Mouse (Mus musculus) spleen, adult 2 months (tissue): ENCODE results near the gene Stk19.

Experiments
- CTCF ChIP-seq: fragments of 200-500 bp; IDR thresholded peaks from 2 replicates; pipeline ENCODE4 v1.5.1; 2011; ENCODE audit warnings: mild to moderate bottlenecking, inconsistent platforms; ENCODE audit not compliant: insufficient read depth, insufficient read length, insufficient replicate concordance; ENCODE audit errors: extremely low read depth
- POLR2A ChIP-seq: fragments of 200-500 bp; IDR thresholded peaks from 2 replicates; pipeline ENCODE4 v1.6.1; 2011; ENCODE audit warnings: low read depth, low read length, inconsistent platforms

DNA sequence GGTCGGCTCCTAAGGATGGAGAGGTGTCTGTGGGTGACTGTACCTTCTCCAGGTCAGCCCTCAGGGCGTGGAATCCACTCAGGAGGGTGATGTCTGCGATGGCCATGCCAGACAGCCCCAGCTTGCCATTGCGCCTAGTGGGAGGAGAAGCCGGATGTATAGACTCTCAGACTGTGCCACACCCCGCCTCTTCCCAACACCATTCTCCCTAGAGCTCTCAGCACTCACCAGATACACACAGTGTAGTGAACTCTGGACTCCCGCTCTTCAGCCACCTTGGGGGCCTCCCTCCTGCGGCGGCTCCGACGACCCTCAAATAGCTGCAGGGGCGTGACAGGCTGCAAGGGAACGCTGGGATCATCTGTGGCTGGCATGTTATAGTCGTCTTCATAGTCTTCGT, 25.5 kb downstream of the Stk19 start:
- TF ChIP-seq POLR2A: no peak
- TF ChIP-seq CTCF: no peak
